Mouse (Mus musculus) retina, adult 2 months (tissue): Measurements from ENCODE around the gene Utrn.

Experiments
- DNase-seq: peaks from one replicate; pipeline ENCODE4 v3.0.0-alpha.2; 2012; ENCODE audit warnings: low read depth, low spot score

The Utrn gene

GRCm38 (mm10) chr10:12547037-12547625 is 322.0 kb downstream of the Utrn start:
- no peak for DNase-seq

GRCm38 (mm10) chr10:12545440-12545839 is 323.7 kb downstream of the Utrn start:
- no peak for DNase-seq

- no peak for DNase-seq
These were observed 327.4 kb downstream of the Utrn start for GRCm38 (mm10) chr10:12541757-12542156.

- DNase-seq = no peak
These were observed 333.9 kb downstream of the Utrn start for GRCm38 (mm10) chr10:12535272-12535671.

GRCm38 (mm10) chr10:12534801-12535200 is 334.4 kb downstream of the Utrn start:
- DNase-seq = no peak

- no peak for DNase-seq
These were observed 334.9 kb downstream of the Utrn start for GRCm38 (mm10) chr10:12534301-12534700.

GRCm38 (mm10) chr10:12522078-12522477 is 347.1 kb downstream of the Utrn start:
- DNase-seq = no peak

GRCm38 (mm10) chr10:12518162-12518561 is 351.0 kb downstream of the Utrn start:
- no peak for DNase-seq

- DNase-seq = no peak
These were observed 363.6 kb downstream of the Utrn start for GRCm38 (mm10) chr10:12505568-12505967.

- DNase-seq = no peak
These were observed 368.7 kb downstream of the Utrn start for GRCm38 (mm10) chr10:12500489-12500888.

- no peak for DNase-seq
These were observed 371.6 kb downstream of the Utrn start for GRCm38 (mm10) chr10:12497555-12497954.

GRCm38 (mm10) chr10:12489551-12490177 is 379.5 kb downstream of the Utrn start:
- DNase-seq = no peak

GRCm38 (mm10) chr10:12488518-12488917 is 380.6 kb downstream of the Utrn start:
- no peak for DNase-seq

GRCm38 (mm10) chr10:12488117-12488516 is 381.0 kb downstream of the Utrn start:
- DNase-seq = no peak

- DNase-seq = no peak
These were observed 385.7 kb downstream of the Utrn start for GRCm38 (mm10) chr10:12483494-12483893.

- no peak for DNase-seq
These were observed 386.2 kb downstream of the Utrn start for GRCm38 (mm10) chr10:12482975-12483374.

GRCm38 (mm10) chr10:12474850-12475621 is 394.1 kb downstream of the Utrn start:
- no peak for DNase-seq

GRCm38 (mm10) chr10:12469391-12470057 is 399.6 kb downstream of the Utrn start:
- no peak for DNase-seq

GRCm38 (mm10) chr10:12467544-12467943 is 401.6 kb downstream of the Utrn start:
- no peak for DNase-seq

- no peak for DNase-seq
These were observed 408.2 kb downstream of the Utrn start for GRCm38 (mm10) chr10:12460945-12461344.

GRCm38 (mm10) chr10:12456867-12457266 is 412.3 kb downstream of the Utrn start:
- no peak for DNase-seq

GRCm38 (mm10) chr10:12452641-12453040 is 416.5 kb downstream of the Utrn start:
- DNase-seq = no peak
